Mouse (Mus musculus) small intestine, adult 2 months (tissue): Measurements from ENCODE around the gene Tsnax.

Source experiments
- CTCF ChIP-seq: fragments of 200-500 bp; IDR thresholded peaks from 2 replicates; pipeline ENCODE4 v1.5.1; 2012; ENCODE audit warnings: low read depth, mild to moderate bottlenecking, control low read depth, inconsistent platforms, low read length, moderate library complexity, mixed read lengths; ENCODE audit not compliant: insufficient replicate concordance, insufficient read length; ENCODE audit errors: extremely low read depth
- POLR2A ChIP-seq: fragments of 200-500 bp; IDR thresholded peaks from 2 replicates; pipeline ENCODE4 v1.6.1; 2012; ENCODE audit warnings: low read depth, mild to moderate bottlenecking, control low read depth, inconsistent platforms, low read length, moderate library complexity

DNA sequence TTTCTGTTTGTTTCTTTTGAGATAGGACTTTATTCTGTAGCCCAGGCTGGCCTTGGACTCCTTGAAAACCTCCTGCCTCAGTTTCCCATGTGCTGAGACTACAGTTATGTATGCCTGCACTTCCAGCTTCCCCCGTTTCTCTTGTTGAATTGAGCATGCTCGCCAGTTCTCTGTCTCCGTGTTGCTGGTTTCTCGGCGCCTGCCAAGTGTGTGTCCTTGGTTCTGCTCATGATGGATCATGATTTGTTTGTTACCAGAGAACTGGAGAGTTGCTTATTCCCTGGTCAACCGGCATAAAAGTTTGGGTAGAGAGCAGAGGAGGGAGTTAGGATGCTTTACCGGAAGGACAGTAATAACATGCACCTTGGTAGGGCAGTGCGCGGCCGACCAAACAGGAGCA lies 61.3 kb downstream of the Tsnax start:
- no peak for TF ChIP-seq CTCF
- TF ChIP-seq POLR2A, result no peak
